Mouse (Mus musculus) embryonic facial prominence, embryonic 14.5 days (tissue): ENCODE measurements around the gene Pak6. TPM values are rescaled to one million over a fixed set of nuclear protein-coding genes. Genes with fewer than 3 reads are reported as not detected.
A peak's percentile ranks its signal among the peaks of the same experiment; 100 is the strongest.

Source experiments
- ATAC-seq: fragments of 200-750 bp; cut with Nextera tagmentation; 2 replicates; pipeline ENCODE4 v1.8.0; 2017; ENCODE audit warnings: low read depth, moderate number of reproducible peaks, moderate TSS enrichment
- DNase-seq: peaks from one replicate; pipeline ENCODE4 v3.0.0-alpha.2; 2015; ENCODE audit warnings: low spot score
- H3K27ac ChIP-seq: fragments of 300-500 bp; sonication (generic); replicated peaks from 2 replicates; pipeline ENCODE4 v1.5.1; 2014; ENCODE audit warnings: low read depth, mild to moderate bottlenecking, low read length, moderate library complexity
- H3K27me3 ChIP-seq: fragments of 300-500 bp; sonication (generic); replicated peaks from 2 replicates; pipeline ENCODE4 v1.6.1; 2014; ENCODE audit warnings: low read length; ENCODE audit not compliant: control insufficient read depth, insufficient read depth
- H3K36me3 ChIP-seq: fragments of 300-500 bp; sonication (generic); 2 replicates; pipeline ENCODE4 v1.6.1; 2014; ENCODE audit warnings: low read length, mixed read lengths; ENCODE audit not compliant: control insufficient read depth, insufficient read depth
- H3K4me1 ChIP-seq: fragments of 300-500 bp; sonication (generic); 2 replicates; pipeline ENCODE4 v1.6.1; 2014; ENCODE audit warnings: antibody characterized with exemption, low read length; ENCODE audit not compliant: control insufficient read depth, insufficient read depth
- H3K4me2 ChIP-seq: fragments of 300-500 bp; sonication (generic); 2 replicates; pipeline ENCODE4 v1.6.1; 2014; ENCODE audit warnings: low read depth, mild to moderate bottlenecking, low read length, moderate library complexity, mixed read lengths
- H3K4me3 ChIP-seq: fragments of 300-500 bp; sonication (generic); 2 replicates; pipeline ENCODE4 v1.5.1; 2014; ENCODE audit warnings: low read depth, mild to moderate bottlenecking, low read length
- H3K9ac ChIP-seq: fragments of 300-500 bp; sonication (generic); 2 replicates; pipeline ENCODE4 v1.6.1; 2014; ENCODE audit warnings: low read depth, mild to moderate bottlenecking, low read length, moderate library complexity, mixed read lengths
- H3K9me3 ChIP-seq: fragments of 300-500 bp; sonication (generic); 2 replicates; pipeline ENCODE4 v1.6.1; 2016; ENCODE audit warnings: low read length; ENCODE audit not compliant: control insufficient read depth
- WGBS: fragments of 180-500 bp; shearing (Covaris S2); extraction: QIAGEN DNeasy Blood & Tissue Kit; methylation state at CpG from one replicate; pipeline ENCODE4 v1.1.7; 2014; 5-methylcytosine and 5-hydroxymethylcytosine counted together
- polyA plus RNA-seq: library from polyadenylated mRNA; unstranded; fragments of >200 nt; fragmentation: Nextera tagmentation; extraction: Ambion mirVana; gene quantifications from 2 replicates; pipeline ENCODE4 v1.2.1, GENCODE M21; 2014

The Pak6 gene
- polyA plus RNA-seq, 1 experiment from 2014 or later: 2.0 TPM

GRCm38 (mm10) chr2:118706436-118706835 is 43.3 kb downstream of the Pak6 start:
- Histone ChIP-seq H3K27me3 (peaks cover 99% of the 10 kb centered on the region), H3K27ac (no peak overlapping the region)

GRCm38 (mm10) chr2:118708472-118708871 is 45.4 kb downstream of the Pak6 start:
- Histone ChIP-seq H3K27me3 (peaks cover 96% of the 10 kb centered on the region), H3K9me3 (no peaks in the 10 kb centered on the region), H3K36me3 (no peaks in the 10 kb centered on the region), H3K27ac (no peak overlapping the region), H3K4me3 (no peak overlapping the region), H3K4me2 (no peak overlapping the region), H3K9ac (no peak overlapping the region), H3K4me1 (peaks cover 9% of the 10 kb centered on the region; the same call in 1 of the 2 replicates)
- WGBS: 80% methylated on average over 4 of the region's 4 CpGs
- ATAC-seq (no peak), DNase-seq (no peak)

More at GRCm38 (mm10) chr2:118706436-118706835, 43.3 kb downstream of the Pak6 start:
- peaks cover 16% of the 10 kb centered on the region; the same call in 1 of the 2 replicates for H3K4me1 ChIP-seq
- H3K4me2 ChIP-seq: no peak overlapping the region
- H3K36me3 ChIP-seq: no peaks in the 10 kb centered on the region
- H3K9ac ChIP-seq: no peak overlapping the region
- 12% methylated on average over 6 of the region's 6 CpGs for WGBS
- no peak for DNase-seq
- H3K4me3 ChIP-seq: no peak overlapping the region
- ATAC-seq: no peak
- no peaks in the 10 kb centered on the region for H3K9me3 ChIP-seq

GRCm38 (mm10) chr2:118709655-118710221 is 46.6 kb downstream of the Pak6 start:
- H3K4me3 ChIP-seq: no peak overlapping the region
- H3K4me1 ChIP-seq: peaks cover 4% of the 10 kb centered on the region; the same call in 1 of the 2 replicates
- peaks cover 83% of the 10 kb centered on the region for H3K27me3 ChIP-seq
- H3K4me2 ChIP-seq: no peak overlapping the region
- no peak overlapping the region for H3K9ac ChIP-seq
- no peaks in the 10 kb centered on the region for H3K9me3 ChIP-seq
- DNase-seq (no peak), ATAC-seq (no peak)
- no peaks in the 10 kb centered on the region for H3K36me3 ChIP-seq
- no peak overlapping the region for H3K27ac ChIP-seq
- WGBS: 44% methylated on average over 4 of the region's 4 CpGs

GRCm38 (mm10) chr2:118711038-118711494 is 48.0 kb downstream of the Pak6 start:
- no peaks in the 10 kb centered on the region for H3K36me3 ChIP-seq
- ATAC-seq: peak; percentile 81

GRCm38 (mm10) chr2:118713631-118714030 is 50.5 kb downstream of the Pak6 start:
- H3K9ac ChIP-seq: no peak overlapping the region
- no peaks in the 10 kb centered on the region for H3K9me3 ChIP-seq
- no peaks in the 10 kb centered on the region for H3K36me3 ChIP-seq
- no peak overlapping the region for H3K4me3 ChIP-seq
- peaks cover 4% of the 10 kb centered on the region; the same call in 1 of the 2 replicates for H3K4me1 ChIP-seq
- WGBS: 92% methylated on average over 6 of the region's 6 CpGs
- DNase-seq (no peak), ATAC-seq (no peak)
- H3K4me2 ChIP-seq: no peak overlapping the region
- H3K27me3 ChIP-seq: peaks cover 44% of the 10 kb centered on the region
- H3K27ac ChIP-seq: no peak overlapping the region

More at GRCm38 (mm10) chr2:118711038-118711494, 48.0 kb downstream of the Pak6 start:
- Histone ChIP-seq H3K4me1 (peaks cover 4% of the 10 kb centered on the region; the same call in 1 of the 2 replicates), H3K4me2 (peak overlapping the region; percentile 90), H3K9me3 (no peaks in the 10 kb centered on the region), H3K4me3 (peak overlapping the region; percentile 41), H3K27ac (no peak overlapping the region), H3K9ac (peak overlapping the region; percentile 51), H3K27me3 (peaks cover 70% of the 10 kb centered on the region)
- DNase-seq: peak; percentile 81
- under 1% methylated on average over 23 of the region's 36 CpGs for WGBS

- H3K27me3 ChIP-seq: peaks cover 38% of the 10 kb centered on the region
- H3K27ac ChIP-seq: no peak overlapping the region
- no peaks in the 10 kb centered on the region for H3K36me3 ChIP-seq
- peaks cover 4% of the 10 kb centered on the region; the same call in 1 of the 2 replicates for H3K4me1 ChIP-seq
- DNase-seq (no peak), ATAC-seq (no peak)
- no peaks in the 10 kb centered on the region for H3K9me3 ChIP-seq
- 52% methylated on average over 4 of the region's 4 CpGs for WGBS
- H3K9ac ChIP-seq: no peak overlapping the region
- no peak overlapping the region for H3K4me3 ChIP-seq
- no peak overlapping the region for H3K4me2 ChIP-seq
Measured at GRCm38 (mm10) chr2:118714230-118714629, 51.1 kb downstream of the Pak6 start.

- Histone ChIP-seq H3K9me3 (no peaks in the 10 kb centered on the region), H3K9ac (no peak overlapping the region), H3K4me1 (no peaks in the 10 kb centered on the region), H3K27me3 (peaks cover 15% of the 10 kb centered on the region), H3K36me3 (no peaks in the 10 kb centered on the region), H3K4me3 (no peak overlapping the region), H3K27ac (no peak overlapping the region), H3K4me2 (no peak overlapping the region)
- ATAC-seq (no peak), DNase-seq (no peak)
- WGBS: 79% methylated on average over 5 of the region's 5 CpGs
Measured at GRCm38 (mm10) chr2:118716677-118717076, 53.6 kb downstream of the Pak6 start.

- no peak overlapping the region for H3K27ac ChIP-seq
- H3K9me3 ChIP-seq: no peaks in the 10 kb centered on the region
- H3K4me1 ChIP-seq: peaks cover 10% of the 10 kb centered on the region
- DNase-seq: no peak
- H3K36me3 ChIP-seq: no peaks in the 10 kb centered on the region
- no peak for ATAC-seq
- H3K27me3 ChIP-seq: no peaks in the 10 kb centered on the region
- no peak overlapping the region for H3K4me2 ChIP-seq
- WGBS: 83% methylated on average over 15 of the region's 15 CpGs
- no peak overlapping the region for H3K4me3 ChIP-seq
- H3K9ac ChIP-seq: no peak overlapping the region
Measured at GRCm38 (mm10) chr2:118723693-118724486, 60.8 kb downstream of the Pak6 start.
